Mouse (Mus musculus): Measurements from ENCODE around the gene Tubb5.

Tubb5 gene

DNA sequence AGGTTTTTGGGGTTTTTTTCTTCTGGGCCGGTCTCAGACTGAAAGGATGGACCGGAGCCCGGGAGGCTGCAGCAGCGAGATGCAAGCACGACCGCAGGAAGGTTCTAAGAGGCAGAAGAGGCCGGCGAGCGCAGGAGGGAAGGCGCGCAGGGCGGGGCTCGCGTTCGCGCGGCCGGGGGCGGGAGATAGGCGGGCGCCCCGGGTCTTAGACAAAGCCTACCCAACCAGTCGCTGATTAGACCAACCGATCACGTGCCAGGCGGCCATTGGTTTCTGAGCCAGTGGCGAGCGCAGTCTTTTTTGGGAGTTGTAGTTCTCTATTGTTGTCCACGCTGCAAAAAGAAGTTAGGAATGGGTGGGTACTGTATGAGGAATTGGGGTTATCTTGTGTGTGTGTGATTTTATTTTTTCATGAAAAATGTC lies at the start of gene Tubb5:
TSS of gene Tubb5 (minus strand) at position 185 of the 423 bp plus-strand sequence.
- DNase-seq (ENCODE audit: low spot score in 2 of 2) = peak; percentile 97 to 98

DNA sequence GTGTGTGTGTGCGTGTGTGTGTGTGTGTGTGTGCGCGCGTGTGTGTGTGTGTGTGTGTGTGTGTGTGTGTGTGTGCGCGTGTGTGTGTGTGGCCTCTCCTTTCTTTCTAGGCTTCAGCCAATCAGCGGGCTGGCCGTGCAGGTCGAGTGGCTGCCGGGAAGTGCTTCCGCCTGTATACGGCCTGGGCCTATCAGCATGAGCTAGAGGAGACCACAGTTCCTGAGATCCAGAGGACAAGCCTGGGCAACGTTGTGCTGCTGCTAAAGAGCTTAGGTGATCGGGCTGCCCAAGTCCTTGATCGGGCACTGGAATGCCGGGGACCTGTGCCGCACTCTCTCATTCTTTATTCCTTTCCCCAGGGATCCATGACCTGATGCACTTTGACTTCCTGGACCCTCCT lies 49.6 kb upstream of the Tubb5 start:
- DNase-seq (ENCODE audit: low spot score in 2 of 2) = no peak

DNA sequence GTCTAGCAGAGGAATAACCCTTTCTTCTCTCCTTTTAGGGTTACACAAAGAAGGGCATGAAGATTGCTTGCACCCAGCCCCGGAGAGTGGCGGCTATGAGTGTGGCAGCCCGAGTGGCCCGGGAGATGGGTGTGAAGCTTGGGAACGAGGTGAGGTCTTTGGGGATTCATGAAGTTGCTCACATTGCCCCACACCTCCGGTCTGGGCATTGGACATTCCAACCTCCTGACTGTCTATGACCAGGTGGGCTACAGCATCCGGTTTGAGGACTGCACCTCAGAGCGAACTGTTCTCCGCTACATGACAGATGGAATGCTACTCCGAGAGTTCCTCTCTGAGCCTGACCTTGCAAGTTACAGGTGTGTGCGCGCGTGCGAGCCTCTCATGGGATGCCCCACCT lies 45.7 kb upstream of the Tubb5 start:
- DNase-seq (ENCODE audit: low spot score in 2 of 2) = no peak

DNA sequence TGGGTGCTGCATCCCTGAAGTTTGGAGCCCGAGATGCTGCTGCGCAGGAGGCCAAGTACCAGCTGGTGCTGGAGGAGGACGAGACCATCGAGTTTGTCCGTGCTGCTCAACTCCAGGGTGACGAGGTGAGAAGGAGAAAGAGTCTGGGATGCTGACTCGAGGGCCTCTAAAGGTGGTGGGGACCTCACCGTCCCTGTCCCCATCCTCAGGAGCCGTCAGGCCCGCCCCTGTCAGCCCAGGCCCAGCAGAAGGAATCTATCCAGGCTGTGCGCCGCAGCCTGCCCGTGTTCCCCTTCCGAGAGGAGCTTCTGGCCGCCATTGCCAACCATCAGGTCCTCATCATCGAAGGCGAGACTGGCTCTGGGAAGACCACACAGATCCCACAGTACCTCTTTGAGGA lies 44.8 kb upstream of the Tubb5 start:
- DNase-seq (ENCODE audit: low spot score in 2 of 2) = no peak

DNA sequence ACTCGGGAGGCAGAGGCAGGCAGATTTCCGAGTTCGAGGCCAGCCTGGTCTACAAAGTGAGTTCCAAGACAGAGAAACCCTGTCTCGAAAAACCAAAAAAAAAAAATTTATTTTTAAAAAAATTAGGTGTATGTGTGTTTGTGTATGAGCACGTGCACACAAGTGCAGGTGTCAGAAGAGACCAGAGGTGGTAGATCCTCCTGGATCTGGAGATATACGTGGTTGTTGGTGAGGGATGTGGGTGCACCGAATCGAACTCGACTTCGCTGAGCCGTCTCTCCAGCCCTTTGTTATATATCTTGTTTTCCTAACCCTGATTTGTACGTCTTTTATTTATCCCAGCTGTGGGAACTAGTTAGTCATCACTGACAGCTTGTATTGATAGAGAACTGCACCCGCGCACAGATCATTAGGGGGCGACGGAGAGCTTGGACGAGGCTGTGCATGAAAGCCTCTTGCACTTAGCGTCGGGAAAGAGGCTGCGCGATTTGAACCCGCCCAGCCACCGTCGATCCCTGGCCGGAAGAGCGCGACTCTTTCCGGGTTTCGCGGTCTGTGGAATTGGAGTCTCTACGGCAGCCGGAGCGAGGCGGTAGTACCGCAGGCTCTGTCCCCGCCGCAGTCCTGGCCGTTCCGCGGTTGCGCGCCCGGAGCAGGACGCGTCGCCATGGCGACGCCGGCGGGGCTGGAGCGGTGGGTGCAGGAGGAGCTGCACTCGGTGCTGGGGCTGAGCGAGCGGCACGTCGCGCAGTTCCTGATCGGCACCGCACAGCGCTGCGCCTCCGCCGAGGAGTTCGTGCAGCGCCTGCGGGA lies 41.3 kb upstream of the Tubb5 start, which contains the start of gene Dhx16:
TSS of gene Dhx16 (plus strand) at position 575 of the 813 bp plus-strand sequence.
- DNase-seq (ENCODE audit: low spot score in 2 of 2) = peak; percentile 92 to 95

DNA sequence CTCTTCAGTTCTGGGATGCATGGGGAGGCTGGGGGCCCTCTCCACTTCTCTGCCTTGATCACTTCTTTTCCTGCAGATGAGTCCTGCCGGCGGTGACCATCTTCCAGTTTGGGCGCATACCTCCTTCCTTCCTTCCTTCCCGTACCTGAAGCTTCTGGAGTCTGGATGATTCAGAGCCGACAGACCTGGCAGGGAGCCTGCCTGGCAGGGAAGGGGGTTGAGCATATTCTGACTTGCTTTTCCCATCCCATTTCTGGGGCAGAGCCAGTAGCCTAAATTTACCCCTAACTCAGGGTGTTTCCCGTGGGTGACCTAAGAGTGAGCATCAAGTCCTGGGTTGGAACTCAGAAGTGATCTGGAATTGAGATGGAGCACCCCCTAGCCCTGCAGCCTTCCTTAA lies 36.6 kb upstream of the Tubb5 start:
- no peak for DNase-seq (ENCODE audit: low spot score in 2 of 2)

DNA sequence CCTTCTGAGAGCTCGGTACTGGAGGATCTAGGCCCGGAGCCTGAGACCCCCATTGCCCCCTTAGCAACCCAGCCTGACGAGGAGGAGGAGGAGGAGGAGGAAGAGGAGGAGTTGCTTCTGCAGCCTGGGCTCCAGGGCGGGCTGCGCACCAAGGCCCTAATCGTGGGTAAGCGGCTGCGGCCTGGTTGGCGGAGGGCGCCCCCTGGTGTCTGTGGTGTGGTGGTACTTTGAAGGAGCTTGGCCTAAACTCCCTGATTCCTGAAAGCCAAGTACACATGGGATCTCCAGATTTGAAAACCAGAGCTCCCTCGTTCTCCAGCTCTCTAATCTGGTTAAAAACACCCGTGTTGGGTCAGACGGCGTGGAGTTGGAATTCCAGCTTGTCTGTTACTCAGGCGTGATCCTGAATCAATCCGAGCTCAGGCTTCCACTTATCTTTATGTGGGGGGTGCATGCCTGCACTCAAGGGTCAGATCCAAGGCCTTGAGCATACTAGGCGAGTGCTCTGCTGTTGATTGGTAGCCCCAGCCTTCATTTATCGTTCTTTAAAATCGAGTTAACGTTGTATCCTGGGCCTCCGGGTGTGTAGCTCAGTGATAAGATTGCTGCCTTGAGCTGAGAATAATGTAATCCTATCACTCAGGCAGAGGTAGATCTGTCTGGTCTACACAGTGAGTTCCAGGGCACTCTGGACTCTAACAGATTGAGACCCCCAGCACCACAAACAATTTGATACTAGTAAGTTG lies 35.8 kb upstream of the Tubb5 start:
- DNase-seq (ENCODE audit: low spot score in 2 of 2) = peak; percentile 80 to 83

DNA sequence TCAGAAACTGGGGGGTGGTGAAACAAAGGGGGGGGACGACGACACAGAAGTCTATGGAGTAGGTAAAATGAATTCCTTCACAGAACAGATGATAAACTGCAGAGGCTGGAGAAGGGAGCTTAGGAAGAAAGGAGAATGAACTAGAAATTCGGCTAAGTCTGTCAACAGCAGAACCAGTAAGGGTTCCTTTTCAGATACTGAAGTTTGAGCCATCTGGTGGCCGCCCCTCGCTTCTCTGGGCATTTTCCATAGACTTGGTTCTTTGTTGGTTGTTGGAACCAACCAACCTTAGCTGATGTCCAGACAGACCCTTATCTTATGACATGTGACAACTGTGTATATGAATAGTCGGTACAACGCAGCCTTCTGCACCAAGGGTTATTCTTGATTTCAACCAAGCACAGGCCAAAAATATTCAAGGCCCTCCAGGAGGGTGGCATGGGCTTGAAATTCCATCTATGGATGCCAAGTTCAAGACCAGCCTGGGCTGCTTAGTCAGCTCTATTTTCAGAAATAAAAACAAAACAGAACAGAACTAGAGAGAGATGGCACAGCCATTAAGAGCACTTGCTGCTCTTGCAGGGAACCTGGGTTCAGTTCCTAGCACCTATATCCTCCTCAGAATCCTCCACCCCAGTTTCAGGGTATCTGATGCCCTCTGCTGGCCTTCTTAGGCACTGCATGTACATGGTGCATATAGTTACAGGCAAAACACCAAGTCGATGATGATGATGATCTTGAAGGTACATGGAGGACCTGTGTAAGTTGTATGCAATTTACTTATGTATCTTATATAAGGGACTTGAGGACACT lies 33.0 kb upstream of the Tubb5 start:
- no peak for DNase-seq (ENCODE audit: low spot score in 2 of 2)

DNA sequence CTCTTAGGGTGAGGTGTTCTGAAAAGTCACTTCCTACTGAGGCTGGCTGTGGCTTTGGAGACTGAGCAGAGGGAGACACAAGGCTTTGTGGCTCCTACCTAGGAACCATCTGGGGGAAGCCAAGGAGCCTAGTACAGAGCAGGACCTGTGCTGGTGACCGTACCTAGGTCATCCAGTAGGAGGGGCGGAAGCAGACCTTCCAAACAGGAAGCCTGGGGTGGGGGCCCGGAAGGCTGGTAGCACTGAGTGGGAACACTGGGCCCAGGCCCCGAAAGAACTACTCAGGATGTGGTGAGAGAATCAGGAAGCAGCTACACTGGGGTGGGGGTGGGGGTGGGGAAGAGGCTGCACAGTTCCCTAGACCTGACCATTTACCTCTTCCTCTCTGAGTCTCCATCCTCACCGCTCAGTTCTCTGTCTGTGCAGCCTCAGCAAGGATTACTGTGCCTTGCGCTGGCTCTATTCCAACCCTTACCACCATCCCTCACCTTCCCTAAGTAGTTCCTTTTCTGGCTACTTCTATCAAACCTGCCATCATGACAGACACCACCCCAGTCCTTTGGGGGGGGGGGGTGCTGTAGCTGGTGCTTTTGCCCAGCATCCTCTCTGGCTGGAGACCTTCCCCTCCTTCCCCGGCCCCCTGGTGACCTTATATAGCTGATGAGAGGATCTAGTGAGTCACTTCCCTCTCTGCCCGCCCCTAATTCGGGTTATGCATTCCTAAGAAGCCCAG lies 32.2 kb upstream of the Tubb5 start:
- DNase-seq (ENCODE audit: low spot score in 2 of 2) = peak; percentile 88 to 91

DNA sequence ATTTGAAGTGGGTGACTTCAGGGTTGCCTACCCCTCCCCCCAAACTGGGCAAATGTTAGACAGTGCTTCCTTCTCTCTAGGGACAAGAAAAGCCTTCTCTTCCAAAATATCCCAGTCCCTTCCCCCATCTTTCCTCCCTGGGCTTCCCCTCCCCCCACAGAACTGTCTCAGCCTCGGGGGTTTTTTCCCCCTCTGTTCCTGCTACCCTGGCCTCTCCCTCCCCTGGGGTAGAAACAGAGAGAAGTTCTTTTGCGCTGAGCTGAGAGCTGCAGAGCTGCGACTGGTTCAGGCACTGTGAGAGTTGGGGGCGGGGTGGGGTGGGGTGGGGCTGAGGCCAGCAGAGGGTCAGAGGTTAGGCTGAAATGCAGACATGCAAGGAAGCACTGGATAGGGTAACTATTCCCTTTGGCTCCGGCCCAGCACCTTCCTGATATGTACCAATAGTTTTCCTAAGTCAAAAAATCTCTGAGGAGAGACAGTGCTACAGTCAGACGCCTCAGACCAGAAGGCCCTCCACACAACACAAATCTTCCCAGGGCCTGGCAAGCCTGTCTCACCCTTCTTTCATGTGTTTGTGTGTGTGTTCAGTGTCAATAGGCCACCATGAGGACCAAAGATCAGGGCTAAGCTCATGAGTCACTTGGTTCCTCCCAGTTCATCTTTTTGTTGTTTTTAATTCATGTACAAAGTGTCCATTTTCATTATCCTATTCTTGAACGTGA lies 31.4 kb upstream of the Tubb5 start:
- peak; percentile 53 to 63 for DNase-seq (ENCODE audit: low spot score in 2 of 2)

DNA sequence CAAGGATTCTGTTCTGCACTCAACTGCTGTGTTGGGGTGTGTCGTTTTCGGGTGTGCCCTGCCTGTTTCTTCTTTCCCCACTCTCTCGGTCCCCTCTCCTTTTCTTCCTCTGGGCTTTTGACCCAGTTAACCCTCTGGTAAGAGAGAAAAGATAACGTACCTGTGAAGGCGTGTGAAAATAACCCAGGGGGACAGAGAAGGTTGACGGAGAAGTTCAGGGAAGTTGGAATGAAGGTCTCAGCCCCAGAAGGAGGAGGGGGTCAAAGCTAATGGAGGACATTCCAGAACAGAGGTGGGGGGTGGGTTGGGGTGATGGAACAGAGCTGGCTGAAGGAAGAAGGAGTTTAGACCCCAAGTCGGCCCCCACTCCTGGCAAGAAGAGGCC lies 30.8 kb upstream of the Tubb5 start:
- DNase-seq (ENCODE audit: low spot score in 2 of 2) = no peak

DNA sequence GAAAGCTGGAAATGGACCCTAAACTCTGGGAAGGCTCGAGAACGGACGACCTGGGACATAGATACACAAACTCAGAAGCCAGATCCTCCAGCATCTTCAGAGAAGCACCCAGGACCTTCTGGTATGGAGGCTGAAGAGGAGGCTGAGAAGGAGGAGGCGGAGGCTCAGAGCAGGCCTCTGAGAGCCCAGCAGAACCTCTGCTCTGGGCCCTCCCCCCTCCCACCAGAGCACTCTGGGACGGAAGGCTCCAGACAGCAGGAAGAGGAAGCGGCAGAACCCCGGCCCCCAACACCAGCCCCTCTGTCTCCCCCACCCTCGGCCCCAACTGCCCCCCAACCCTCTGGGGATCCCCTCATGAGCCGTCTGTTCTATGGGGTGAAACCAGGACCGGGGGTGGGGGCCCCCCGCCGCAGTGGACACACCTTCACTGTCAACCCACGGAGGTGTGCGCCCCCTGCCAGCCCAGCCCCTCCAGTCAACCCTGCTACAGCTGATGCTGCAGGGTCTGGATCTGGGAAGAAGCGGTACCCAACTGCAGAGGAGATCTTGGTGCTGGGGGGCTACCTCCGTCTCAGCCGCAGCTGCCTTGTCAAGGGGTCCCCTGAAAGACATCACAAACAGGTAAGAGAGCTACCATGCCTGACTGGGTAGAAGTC lies 30.2 kb upstream of the Tubb5 start:
- DNase-seq (ENCODE audit: low spot score in 2 of 2) = peak; percentile 80

DNA sequence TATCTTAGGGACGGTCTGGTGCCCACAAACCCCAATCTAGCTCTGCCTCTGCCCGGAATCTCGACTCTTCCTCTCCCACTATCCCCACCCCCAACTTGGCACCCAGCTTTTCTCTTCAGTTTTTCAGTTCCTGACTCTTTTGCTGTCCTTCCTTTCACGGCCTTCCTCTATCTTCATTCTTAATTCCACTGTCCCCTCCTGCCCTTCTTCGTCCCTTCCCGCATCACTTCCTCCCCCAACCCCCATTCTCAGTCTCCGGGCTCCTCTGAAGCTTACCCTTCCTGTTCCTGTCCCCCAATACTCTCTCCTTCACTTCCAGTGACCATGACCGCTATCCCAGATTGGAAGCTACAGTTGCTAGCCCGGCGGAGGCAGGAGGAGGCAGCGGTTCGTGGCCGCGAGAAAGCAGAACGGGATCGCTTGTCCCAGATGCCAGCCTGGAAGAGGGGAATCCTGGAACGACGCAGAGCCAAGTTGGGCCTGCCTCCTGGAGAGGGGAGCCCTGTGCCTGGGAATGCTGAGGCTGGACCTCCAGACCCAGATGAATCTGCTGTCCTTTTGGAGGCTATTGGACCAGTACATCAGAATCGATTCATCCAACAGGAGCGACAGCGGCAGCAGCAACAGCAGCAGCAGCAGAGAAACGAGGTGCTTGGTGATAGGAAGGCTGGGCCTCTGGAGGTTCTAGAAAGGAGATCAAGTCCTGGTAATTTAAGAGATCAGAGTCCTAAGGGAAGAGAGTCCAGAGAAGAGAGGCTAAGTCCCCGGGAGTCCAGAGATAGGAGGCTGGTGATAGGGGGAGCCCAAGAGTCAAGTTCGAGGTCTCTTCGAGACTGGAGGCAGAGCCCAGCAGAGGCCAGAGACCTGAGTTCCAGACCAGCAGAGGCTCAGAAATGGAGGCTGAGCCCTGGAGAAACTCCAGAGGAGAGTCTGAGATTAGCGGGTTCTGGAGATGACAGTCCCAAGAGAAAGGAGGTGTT lies 29.1 kb upstream of the Tubb5 start:
- DNase-seq (ENCODE audit: low spot score in 2 of 2) = peak; percentile 81

DNA sequence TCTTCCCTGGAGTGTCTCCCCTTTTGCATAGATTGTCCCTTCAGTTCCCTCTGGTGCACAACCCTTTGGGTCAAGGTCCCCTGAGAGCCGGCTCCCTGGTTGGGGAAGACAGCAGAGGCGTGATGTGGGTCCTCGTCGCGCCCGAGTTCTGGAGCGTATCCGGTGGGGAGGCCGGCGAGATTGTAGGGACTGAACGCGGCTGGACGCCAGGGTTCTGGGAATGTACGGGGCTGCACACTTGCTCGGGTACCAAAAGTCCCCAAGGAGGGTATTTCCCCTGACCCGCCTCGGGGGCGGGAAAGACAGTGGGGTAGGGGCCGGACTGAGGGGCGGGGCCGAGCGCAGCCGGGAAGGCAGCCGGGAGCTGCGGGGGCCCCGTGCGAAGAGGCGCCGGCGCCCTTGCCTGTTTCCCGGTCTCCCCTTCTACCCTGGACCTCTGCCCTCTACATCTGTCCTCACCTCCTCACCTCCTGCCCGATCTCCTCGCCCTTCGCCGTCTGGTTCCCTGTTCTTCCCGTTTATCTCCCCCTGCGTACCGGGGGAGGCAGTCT lies 28.2 kb upstream of the Tubb5 start:
- DNase-seq (ENCODE audit: low spot score in 2 of 2) = peak; percentile 81 to 84

DNA sequence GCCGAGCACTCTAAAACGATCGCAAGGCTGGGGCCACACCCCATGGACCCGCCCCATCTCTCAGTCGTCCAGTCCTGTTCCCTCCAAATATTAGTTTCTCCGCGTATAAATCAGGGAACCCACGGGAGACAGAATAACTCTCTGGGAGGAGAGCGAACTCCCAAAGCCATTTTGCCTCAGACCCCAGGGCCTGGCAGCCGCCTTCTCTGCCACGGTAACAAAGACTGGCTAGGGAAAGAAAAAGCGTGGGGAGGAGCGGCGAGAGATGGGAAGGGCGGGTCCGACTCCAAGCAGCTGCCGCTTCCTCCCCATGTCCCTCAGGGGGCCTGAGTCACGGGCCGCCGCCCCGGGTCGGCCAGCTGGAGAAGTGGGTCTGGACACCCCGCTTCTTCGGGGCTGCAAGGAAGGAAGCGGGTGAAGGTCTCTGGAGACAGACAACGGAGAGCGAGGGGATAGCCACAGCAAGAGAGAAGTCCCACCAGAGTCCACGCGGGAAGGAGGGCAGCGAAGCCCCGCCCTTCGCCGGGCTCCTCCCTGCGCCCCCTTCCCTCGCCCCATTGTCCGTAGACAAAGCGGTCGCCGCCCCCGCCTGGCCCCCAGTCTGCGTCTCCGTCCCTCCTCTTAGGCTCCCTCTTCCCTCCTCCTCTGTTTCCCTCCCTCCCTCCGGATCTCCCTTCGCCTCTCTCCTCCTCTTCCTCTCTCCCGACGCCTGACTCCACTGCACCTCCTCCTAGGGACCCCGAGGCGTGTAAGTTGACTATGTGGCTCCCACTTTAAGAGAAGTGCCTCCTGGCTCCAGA lies 27.6 kb upstream of the Tubb5 start, which contains the start of gene Ppp1r18:
TSS of gene Ppp1r18 (plus strand) at position 113 of the 800 bp plus-strand sequence.
- peak; percentile 80 to 83 for DNase-seq (ENCODE audit: low spot score in 2 of 2)

DNA sequence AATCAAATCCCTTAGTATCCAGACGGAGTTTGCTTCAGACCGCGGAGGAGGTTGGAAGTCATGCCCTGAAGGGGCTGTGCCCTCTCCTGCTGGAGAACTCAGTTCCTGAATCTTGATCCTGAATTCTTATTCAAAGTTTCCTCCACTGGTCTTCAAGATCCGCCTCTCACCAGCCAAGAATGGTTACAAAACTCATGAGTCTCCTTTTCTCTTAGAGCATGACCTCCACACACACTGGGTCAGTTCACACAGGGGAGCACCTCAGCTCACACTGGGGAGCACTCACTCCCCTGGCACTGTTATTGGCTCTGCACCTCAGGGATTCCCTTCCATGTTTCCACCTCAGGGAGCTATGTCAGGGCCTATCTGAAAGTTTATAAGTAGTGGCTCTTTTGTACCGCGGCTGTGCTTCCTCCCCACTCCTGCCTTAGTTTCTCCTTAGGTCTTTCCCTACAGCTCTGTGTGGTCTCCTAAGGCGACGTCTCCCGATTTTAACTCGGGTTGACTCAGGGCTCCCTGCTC lies 26.8 kb upstream of the Tubb5 start:
- DNase-seq (ENCODE audit: low spot score in 2 of 2) = no peak

DNA sequence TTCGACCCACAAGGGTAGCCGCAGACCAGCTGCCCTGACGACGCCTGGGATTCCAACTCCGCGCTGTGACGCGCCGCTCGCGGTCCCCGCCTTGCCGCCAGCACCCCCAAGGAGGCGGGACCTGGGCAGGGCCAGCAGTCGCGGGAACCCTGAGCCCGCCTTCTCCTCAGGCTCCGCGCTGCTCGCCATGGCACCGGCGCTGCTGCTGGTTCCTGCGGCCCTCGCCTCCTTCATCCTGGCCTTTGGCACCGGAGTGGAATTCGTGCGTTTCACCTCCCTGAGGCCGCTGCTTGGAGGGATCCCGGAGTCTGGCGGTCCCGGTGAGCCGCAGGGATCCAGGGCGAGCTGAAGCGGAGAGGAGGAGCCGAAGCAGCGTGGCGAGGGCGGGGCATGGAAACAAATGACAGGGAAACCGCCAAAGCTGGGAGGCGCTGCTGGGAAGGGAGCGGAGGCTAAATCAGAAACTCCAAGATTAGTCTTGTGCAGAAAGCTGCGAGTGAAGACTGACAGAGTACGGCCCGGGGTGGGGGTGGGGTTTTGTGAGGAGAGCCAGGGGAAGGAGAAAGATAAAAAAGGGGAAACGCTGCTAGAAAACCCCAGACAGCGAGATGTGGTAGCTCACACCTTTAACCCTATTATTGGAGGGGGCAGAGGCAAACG lies 23.2 kb upstream of the Tubb5 start, which contains the start of gene Nrm:
TSS of gene Nrm (plus strand) at position 121 of the 660 bp plus-strand sequence.
- peak; percentile 86 to 87 for DNase-seq (ENCODE audit: low spot score in 2 of 2)
